Mouse (Mus musculus) G1E (cell line): ENCODE measurements around the gene Cyp2d40.

Experiments
- CTCF ChIP-seq: IDR thresholded peaks from 2 replicates; pipeline ENCODE4 v1.5.1; 2012; ENCODE audit warnings: low read depth, low read length, inconsistent platforms, mixed read lengths
- GATA2 ChIP-seq: IDR thresholded peaks from 2 replicates; pipeline ENCODE4 v1.6.1; 2012; ENCODE audit warnings: low read depth, low read length, inconsistent platforms, borderline replicate concordance
- POLR2AphosphoS5 ChIP-seq: IDR thresholded peaks from 2 replicates; pipeline ENCODE4 v1.6.1; 2012; ENCODE audit warnings: low read depth, low read length, inconsistent platforms; ENCODE audit not compliant: insufficient replicate concordance
- TAL1 ChIP-seq: conservative IDR thresholded peaks from 2 replicates; pipeline ENCODE4 v1.6.1; 2012; ENCODE audit warnings: low read depth, low read length, inconsistent platforms, mixed read lengths

DNA sequence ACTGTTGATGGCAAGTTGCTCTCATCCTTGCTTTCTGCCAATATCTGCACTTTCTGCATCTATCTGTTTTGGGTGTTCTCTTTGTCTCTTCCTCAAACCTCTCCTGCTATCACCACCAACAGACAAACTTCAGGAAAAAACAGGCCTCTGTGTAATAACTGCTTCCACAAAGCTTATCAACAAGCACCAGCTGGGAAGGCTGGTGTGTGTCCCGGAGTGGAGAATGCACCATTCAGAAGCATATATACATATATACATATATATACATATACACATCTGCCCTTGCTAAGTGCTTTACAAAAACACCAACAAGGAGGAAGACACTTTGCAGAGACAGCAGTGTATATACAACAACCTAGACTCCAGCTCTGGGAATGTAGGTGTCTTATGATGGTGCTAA lies 46.6 kb upstream of the Cyp2d40 start:
- TF ChIP-seq CTCF, result no peak
- TF ChIP-seq GATA2, result no peak
- peak; percentile 52 for TF ChIP-seq TAL1
- no peak for TF ChIP-seq POLR2AphosphoS5
